Mouse (Mus musculus) adrenal gland, postnatal 36 days (tissue): ENCODE data around the gene Cd164l2. TPM values are rescaled to one million over a fixed set of nuclear protein-coding genes. Genes with fewer than 3 reads are reported as not detected.

ENCODE experiments used
- DNase-seq, 2 experiments: peaks; one replicate each; pipeline ENCODE4 v3.0.0; 2021; ENCODE audit warnings: mixed read lengths in 1 of 2
- microRNA-seq: library from miRNA; unstranded; fragments of <30 nt; microRNA quantifications from one replicate; pipeline ENCODE4 v1.2.0, GENCODE M21; 2021
- total RNA-seq, 2 experiments: library from RNA; stranded (reverse); gene quantifications; 2 replicates each; pipeline ENCODE4 v1.2.3; 2021

Gene Cd164l2
- total RNA-seq, 2 experiments from 2014 or later: 0.79 to 1.1 TPM

- DNase-seq: no peak
These were observed 45.3 kb downstream of the Cd164l2 start for GRCm38 (mm10) chr4:133257230-133257629.

- DNase-seq: no peak
These were observed 46.0 kb downstream of the Cd164l2 start for GRCm38 (mm10) chr4:133257798-133258408.

- no peak for DNase-seq
These were observed 49.9 kb downstream of the Cd164l2 start for GRCm38 (mm10) chr4:133261641-133262374.

DNA sequence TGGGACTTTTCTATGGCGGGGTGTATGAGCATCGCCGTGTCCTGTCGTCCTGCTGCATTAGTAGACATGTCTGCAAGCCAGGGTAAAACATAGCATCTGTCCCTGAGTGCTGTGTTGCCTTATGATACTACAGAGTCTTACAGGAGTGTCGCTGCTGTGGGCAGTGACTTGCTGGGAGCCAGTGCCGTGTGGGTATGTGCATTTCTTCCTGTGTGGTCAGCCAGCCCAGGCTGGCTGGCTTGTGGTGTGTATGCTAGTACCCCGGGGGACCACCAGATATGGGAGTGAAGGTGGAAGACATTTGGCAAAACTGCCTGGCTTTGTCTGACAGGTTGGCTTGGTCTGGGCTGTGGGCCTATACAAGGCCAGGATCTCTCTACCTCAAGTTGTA lies 50.4 kb downstream of the Cd164l2 start:
- DNase-seq: no peak

DNA sequence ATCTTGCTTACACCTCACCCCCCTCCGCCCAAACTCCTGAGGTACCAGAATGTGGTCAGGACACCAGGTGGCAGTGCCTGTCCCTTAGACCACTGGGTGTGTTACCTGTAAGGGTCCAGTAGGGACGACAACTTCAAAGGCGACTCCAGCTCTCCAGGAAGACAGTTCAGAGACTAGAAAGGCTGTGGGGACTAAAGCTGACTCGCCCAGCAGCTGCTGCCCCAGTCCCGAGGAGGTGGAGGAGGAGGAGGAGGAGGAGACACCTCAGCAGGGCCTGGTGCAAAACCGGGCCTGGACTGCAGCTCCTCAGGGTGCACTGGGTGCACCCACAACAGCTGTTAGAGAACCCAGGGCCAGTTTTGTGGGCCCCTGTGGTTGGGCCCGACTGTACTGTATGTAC lies 51.0 kb downstream of the Cd164l2 start, which contains the start of gene Sytl1:
Gene Sytl1 (minus strand): TSS at position 232 of the 400 bp plus-strand sequence.
- DNase-seq: no peak

DNA sequence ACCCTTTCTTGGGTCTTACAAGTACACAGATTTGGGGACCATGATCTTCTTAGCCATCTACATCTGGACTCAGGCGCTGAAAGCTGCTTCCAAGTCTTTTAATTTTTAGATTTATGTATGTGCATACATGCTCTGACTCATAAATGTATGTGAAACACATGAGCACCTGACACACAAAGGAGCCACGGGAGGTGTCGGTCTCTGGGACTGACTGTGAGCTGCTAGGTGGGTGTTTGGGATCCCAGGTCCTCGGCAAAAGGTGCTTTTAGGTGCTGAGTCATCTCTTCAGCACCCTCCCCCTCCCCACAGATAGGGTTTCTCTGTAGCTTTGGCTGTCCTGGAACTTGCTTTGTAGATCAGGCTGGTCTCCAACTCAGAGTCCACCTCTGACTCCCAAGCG lies 51.8 kb downstream of the Cd164l2 start:
- no peak for DNase-seq

DNA sequence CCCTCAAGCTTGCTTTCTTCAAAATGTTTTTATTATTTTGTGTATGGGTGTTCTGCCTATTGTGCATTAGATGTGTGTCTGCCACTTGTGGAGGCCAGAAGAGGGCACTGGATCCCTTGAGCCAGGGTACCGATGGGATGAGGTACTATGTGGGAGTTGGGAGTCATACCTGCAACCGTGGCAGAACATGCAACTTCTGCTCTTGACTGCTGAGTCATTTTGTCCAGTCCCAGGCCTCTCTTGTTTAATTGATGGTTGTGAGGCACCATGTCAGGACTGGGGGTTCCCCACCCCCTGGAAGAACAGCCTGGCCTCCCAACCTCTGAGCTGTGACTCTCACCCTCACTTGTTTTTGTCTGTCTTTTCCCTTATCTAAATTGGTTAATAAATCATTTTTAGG lies 52.6 kb downstream of the Cd164l2 start:
- DNase-seq: peak in 1 of 2 experiments; percentile 35

- DNase-seq: peak; percentile 65 to 71
These were observed 53.4 kb downstream of the Cd164l2 start for GRCm38 (mm10) chr4:133265297-133265696.

- no peak for DNase-seq
These were observed 53.8 kb downstream of the Cd164l2 start for GRCm38 (mm10) chr4:133265759-133266158.

DNA sequence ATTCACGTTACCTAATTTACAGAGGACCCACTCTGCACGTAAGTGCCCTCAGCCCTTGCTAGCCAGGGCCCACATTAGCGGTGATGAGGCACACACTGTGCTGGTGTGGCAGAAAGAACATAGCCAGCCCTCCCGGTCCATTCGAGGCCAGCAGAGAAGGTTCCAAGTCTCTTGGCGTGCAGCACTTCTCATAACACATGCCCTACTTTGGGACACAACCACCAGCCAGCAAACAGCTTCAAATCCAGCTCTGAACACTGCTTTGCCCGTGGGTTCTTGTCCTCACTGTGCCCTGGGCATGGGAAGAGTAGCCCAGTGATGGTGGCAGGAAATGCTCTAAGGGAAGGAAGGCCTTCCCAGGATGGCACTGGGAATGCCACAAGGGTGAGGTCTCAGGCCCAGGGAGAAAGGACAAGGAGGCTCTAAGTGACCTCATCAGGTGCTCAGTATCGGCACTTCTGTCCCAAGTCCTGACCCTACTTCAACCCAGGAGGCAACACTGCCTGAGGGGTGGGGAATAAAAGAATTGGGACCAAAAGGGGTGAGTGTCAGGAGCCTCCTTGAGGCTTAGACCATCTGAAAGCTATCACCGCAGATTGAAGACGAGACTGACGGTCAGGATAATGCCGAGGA lies 54.4 kb downstream of the Cd164l2 start:
- DNase-seq: peak in 1 of 2 experiments; percentile 13

- no peak for DNase-seq
These were observed 57.0 kb downstream of the Cd164l2 start for GRCm38 (mm10) chr4:133268931-133269330.

DNA sequence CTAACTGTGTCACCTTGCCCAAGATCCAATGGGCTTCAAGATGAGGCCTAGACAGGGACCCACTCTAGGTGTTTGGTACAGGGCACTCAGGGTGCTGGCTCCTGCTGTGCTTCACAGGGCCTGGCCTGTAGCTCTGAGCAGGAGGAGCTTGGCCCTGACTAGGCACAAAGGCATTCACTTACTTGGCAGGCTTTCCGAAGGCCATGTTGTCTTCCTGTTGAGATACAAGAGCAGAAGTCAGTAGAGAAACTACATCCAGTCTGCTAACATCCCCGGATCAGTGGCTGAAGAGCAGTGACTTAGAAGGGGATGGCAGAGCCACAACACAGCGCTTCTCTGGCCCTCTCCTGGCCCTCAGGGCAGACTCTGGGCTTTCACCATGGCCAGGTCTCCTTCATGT lies 57.7 kb downstream of the Cd164l2 start:
- DNase-seq: peak; percentile 83 to 84

DNA sequence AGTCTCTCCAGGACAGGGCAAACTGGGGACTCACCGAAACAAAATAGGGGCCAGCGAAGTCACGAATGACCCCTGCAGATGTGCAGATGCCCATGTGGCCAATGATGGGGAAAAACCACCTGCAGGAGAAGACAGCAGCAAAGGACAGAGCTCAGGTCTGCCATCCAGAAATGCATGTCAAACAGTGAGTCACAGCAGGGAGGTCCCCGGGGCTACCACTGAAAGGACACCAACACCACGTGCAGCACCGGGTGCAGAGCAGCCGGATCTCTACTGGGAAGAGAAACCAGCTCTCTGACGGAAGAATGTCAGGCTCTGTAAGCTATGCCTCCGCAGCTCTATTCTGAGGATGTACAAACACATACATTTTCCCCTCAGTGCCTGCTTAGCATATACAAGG lies 59.0 kb downstream of the Cd164l2 start:
- DNase-seq: peak; percentile 62 to 67

Small RNA genes within 50 kb of the gene (microRNA-seq; reads per million reads assigned to microRNA genes)
- 0.75 reads per million for gene Mir7017

Other genes with a start within 250 kb of the Cd164l2 start
- under 1 TPM; 0.30 to 0.40 TPM for gene Fgr, start 238.0 kb upstream of the Cd164l2 start, total RNA-seq
- 10 to 100 TPM; 63.7 to 74.1 TPM for gene Ahdc1, start 200.9 kb upstream of the Cd164l2 start, total RNA-seq
- gene Wasf2, start 81.6 kb upstream of the Cd164l2 start, total RNA-seq: 100 to 1,000 TPM; 122 to 132 TPM
- gene Gpr3, start 405 bp downstream of the Cd164l2 start, total RNA-seq: under 1 TPM; 0.63 to 0.89 TPM
- 10 to 100 TPM; 15.9 to 38.8 TPM for gene Map3k6, start 28.7 kb downstream of the Cd164l2 start, total RNA-seq
- gene Sytl1, start 51.0 kb downstream of the Cd164l2 start, total RNA-seq: 1 to 10 TPM; 1.4 to 1.5 TPM
- 10 to 100 TPM; 64.0 to 74.4 TPM for gene Tmem222, start 65.7 kb downstream of the Cd164l2 start, total RNA-seq
- 10 to 100 TPM; 44.6 to 63.8 TPM for gene Wdtc1, start 141.3 kb downstream of the Cd164l2 start, total RNA-seq
- gene Slc9a1, start 157.6 kb downstream of the Cd164l2 start, total RNA-seq: 10 to 100 TPM; 48.6 to 54.2 TPM